Mouse (Mus musculus) layer of hippocampus, postnatal 36 days (tissue): ENCODE measurements at regions not wholly inside any gene's neighbourhood (a gene's known extent, or its start where the extent isn't known, plus 50 kb on each side); places are given as distances from the start of the nearest gene placed in this dataset.

Experiments
- microRNA-seq, 2 experiments: library from miRNA; unstranded; fragments of <30 nt; microRNA quantifications; one replicate each; pipeline ENCODE4 v1.2.0; 2021

Small RNA genes in the stretch of these regions (microRNA-seq; reads per million reads assigned to microRNA genes)
- 0 reads per million in 2 experiments for gene Gm25693
